Mouse (Mus musculus) kidney, postnatal 25 days (tissue): ENCODE data around the gene Chrnb4.

ENCODE experiments used
- DNase-seq, 2 experiments: peaks; one replicate each; pipeline ENCODE4 v3.0.0; 2021; ENCODE audit warnings: mixed read lengths in 2 of 2

The Chrnb4 gene

DNA sequence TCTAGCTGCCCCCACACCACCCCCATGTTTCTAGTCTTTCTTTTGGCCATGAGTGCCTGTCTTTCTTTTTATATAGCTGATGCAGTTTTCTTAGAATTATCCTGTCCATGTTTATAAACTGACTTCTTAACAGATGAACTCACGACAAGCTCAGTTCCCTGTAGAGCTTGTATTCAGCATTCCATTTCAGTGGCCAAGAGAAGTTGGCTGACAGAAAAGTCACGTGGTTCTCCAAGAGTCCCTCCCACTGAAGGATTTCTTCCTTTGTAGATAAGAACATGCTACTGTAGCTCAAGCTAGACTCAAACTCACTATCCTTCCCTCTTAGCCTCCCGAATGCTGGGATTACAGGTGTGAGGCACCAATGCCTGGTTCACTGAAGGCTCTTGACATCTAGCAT is 31.7 kb downstream of the Chrnb4 start:
- DNase-seq: no peak

DNA sequence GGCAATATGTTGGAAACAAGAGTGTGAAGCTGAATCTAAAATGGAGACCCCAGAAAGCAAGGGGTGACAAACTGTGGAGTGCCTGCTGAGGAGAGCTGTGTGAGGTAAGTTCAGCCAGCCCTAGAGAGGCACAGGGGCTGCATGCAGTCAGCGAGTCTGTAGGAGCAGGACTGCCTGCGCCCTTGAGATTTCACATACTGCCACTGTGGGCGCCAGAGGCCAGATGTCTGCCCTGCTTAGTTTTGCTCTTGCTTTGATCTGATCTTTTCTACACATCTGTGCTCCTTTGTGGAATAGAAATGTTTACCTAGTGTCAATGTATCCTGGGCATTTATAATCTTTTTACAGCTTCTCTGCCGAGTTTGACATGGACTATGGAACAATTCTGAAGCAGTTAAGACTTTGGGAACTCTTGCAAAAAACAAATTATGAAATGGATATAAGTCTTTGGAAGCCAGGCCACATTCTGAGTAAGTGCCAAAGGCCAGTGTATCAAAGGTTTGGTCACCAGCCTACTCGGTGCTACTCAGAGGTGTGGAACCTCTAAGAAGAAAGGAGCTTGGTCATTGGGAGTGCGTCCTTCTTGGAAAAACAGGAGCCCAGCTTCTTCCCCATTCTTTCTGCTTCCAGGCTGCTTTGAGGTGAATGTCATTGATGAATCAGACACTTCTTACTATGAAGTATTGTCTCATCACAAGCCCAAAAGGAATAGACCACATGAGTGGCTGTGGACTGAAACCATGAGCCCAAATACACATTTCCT is 37.8 kb downstream of the Chrnb4 start:
- DNase-seq: no peak

DNA sequence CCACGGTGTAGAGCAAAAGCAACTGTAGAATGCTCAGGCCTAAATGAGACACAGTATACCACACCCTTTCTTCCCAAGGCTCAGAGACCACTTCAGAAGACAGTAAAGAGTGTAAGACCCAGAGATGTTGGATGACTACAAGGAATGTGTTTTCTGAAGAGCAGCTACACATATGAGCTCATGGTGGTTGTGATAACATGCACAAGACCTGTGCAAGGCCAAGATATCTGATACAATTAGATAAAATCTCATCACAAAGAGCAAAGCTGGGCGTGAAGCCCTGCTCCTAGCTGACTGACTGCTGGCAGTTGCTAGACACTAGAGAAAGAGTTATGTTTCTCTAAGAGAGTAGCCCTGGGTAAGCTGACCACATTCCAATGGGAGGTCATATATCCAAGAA is 38.9 kb downstream of the Chrnb4 start:
- DNase-seq: no peak

DNA sequence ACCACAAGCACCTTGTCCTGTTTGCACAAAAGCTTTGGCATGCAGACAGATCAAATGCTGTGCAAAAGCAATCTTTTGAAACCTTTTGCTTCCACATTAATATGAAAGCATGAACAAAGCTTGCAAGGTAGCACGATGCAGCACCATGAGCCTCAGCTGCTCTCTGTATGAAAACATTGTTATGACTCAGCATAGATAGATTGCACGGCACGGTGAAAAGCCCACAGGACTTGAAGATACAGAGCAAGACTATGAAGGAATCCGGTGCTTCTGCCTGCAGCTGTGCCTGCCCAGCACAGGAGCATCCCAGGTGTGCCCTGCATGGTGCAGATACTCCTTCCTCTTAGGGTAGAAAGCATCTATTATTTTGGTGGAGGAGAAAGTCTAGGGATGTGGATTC is 45.0 kb downstream of the Chrnb4 start:
- DNase-seq: no peak

DNA sequence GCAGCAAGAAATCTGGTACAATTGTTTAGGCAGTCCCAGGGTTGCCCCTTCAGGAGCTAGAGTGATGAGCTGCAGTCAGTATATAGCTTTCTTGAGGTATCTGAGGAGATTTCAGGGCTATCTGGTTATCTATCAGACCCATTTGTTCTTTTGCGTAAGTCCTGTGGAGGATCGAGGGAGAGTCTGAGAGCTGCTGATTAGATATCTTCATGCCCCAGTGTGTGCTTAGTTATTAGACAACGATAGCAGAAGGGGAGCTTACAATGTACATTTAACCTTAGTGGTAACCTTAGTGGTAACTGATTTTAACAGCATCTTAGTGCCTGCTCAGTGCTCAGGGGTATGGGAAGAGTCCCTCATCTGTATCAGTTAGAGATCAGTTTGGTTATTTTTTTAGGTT is 52.9 kb downstream of the Chrnb4 start:
- DNase-seq: no peak

DNA sequence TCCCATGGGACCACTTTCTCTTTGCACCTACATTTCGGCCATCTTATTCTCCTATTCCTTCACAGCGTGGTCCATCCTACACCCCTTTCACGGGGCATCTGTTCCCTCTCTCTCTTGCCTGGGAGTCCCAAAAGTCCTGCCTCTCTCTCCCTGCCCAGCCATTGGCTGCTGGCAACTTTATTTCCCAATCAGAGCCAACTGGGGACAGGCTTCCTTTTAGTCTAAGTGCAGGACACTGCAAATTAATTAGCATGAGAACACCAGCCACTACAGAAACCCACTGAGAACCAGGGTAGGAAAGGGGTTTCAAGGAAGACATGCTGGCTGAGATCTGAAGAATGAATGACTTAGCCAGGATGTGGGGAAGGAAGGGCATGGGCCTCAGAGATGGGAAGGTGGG is 54.2 kb downstream of the Chrnb4 start:
- no peak for DNase-seq

DNA sequence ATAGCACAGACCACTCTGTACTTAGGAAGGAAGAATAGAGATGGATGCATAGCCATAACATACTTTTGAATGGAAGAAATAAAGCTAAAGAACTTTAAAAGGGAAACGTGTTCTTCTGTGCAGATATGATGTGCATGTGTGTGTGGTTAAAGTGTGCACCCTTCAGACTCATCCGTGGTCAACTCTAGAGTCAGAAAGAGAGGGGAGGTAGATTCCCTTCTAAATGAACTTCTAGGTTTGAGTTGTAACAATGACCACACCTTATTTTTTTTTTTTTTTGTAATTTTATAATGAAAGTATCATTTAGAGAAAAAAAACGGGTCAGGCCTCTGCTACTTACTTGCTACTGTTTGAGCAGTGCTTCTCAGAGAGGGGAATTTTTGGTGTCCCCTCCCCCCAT is 58.2 kb downstream of the Chrnb4 start:
- DNase-seq: no peak

DNA sequence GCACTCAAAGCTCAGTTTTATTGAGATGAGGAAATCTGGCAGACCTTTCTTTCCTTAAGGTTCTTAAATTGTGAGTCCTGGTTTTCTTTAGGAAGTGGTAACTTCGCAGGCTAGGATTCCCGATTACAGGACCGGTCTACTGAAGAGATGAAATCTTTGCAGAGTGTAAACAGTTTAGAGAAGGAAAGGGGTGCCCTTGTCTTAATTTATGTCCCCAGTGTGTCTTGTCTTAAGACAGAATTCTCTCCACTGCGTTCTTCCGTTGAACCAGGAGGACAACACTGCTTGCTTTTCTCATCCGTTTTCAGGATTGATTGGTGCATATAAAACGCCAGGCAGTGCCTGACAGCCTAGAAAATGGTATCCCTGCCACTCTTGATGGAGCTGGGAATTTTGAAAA is 66.2 kb downstream of the Chrnb4 start:
- no peak for DNase-seq

DNA sequence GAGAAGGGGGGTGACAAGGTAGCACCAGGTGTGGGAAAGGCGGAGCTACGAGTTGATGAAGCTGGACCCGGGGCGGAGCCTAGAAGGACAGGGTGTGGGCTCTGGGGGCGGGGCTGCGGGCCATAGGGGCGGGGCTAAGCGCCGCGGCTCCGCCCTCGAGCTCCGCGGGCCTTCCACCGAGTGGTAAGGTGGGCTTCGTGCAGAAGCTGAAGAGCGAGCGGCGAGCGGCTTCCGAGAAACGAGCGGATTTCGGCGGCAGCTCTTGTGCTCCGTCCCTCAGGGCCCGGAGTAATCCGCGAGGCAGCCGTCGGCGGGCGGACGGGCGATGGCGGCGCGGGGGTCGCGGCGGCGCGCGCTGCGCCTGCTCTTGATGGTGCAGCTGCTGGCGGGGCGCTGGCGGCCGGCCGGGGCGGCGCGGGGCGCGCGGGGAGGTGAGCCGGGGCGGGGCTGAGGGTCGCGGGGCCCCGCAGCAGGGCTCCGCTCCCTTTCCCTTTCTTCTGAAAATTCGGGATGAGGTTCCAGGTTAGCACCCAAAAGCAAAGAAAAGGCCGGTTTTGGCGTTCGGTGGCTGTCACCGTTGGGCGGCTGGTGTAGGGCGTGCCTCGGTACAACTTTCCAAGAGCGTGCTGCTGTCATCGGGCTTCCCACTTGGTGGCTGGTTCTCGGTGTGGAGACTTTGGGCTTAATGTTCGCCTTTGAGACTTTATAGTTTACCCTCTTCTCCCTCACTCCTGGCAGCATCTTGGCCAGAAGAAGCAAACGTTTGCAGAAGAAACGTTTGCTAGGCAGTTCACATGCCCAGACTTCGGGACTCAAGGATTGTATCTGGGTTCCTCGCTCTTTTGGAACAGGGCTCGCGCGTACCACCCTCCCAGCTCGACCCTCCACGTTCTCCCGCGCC is 67.0 kb downstream of the Chrnb4 start:
- peak; percentile 43 to 52 for DNase-seq

DNA sequence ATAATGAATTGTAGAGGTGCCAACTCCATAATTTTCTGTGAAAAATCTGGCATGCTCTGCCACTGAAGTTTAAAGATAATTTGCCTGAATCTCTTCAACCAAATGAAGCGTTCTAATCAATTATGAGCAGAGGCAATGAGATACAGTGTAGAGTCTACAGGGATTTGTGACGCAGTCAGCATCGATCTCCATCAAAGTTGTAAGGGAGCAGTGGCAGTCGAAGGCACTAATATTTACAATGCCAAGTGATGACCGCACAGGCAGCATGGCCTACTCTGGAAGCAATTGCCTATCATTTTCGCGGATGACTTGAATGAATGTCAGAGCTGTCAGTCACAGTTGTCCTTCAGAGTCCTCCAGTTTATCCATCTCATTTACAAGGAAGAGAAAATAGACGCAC is 67.9 kb downstream of the Chrnb4 start, which contains the start of gene Chrna5:
TSS of gene Chrna5 (plus strand) at position 207 of the 400 bp plus-strand sequence.
- no peak for DNase-seq
